Mouse (Mus musculus) 3134 (cell line): ENCODE measurements around the gene Galnt10.

ENCODE experiments used
- DNase-seq: peaks from one replicate; pipeline ENCODE4 v3.0.0-alpha.2; 2011; ENCODE audit warnings: low spot score; ENCODE audit not compliant: insufficient read length; ENCODE audit errors: extremely low read depth

Gene Galnt10

GRCm38 (mm10) chr11:57645018-57645559 lies at the start of gene Galnt10:
TSS of gene Galnt10 (plus strand) at chr11:57645442.
- DNase-seq = peak; percentile 91

- no peak for DNase-seq
Measured at GRCm38 (mm10) chr11:57595899-57596298, 49.3 kb upstream of the Galnt10 start.

GRCm38 (mm10) chr11:57598161-57598560 lies 47.1 kb upstream of the Galnt10 start:
- no peak for DNase-seq

GRCm38 (mm10) chr11:57599304-57599703 lies 45.9 kb upstream of the Galnt10 start:
- DNase-seq = no peak

GRCm38 (mm10) chr11:57600113-57600512 lies 45.1 kb upstream of the Galnt10 start:
- no peak for DNase-seq

- DNase-seq = no peak
Measured at GRCm38 (mm10) chr11:57600621-57601121, 44.6 kb upstream of the Galnt10 start.

- DNase-seq = peak; percentile 51
Measured at GRCm38 (mm10) chr11:57601806-57602455, 43.3 kb upstream of the Galnt10 start.

GRCm38 (mm10) chr11:57605086-57605485 lies 40.2 kb upstream of the Galnt10 start:
- DNase-seq = no peak

GRCm38 (mm10) chr11:57605660-57606059 lies 39.6 kb upstream of the Galnt10 start:
- DNase-seq = no peak

- no peak for DNase-seq
Measured at GRCm38 (mm10) chr11:57614502-57614901, 30.7 kb upstream of the Galnt10 start.

- DNase-seq = no peak
Measured at GRCm38 (mm10) chr11:57615286-57615685, 30.0 kb upstream of the Galnt10 start.

- no peak for DNase-seq
Measured at GRCm38 (mm10) chr11:57615871-57616270, 29.4 kb upstream of the Galnt10 start.

- DNase-seq = peak; percentile 34
Measured at GRCm38 (mm10) chr11:57617526-57618264, 27.5 kb upstream of the Galnt10 start.

GRCm38 (mm10) chr11:57621472-57621871 lies 23.8 kb upstream of the Galnt10 start:
- DNase-seq = no peak

- peak; percentile 53 for DNase-seq
Measured at GRCm38 (mm10) chr11:57621876-57622275, 23.4 kb upstream of the Galnt10 start.

GRCm38 (mm10) chr11:57624490-57624893 lies 20.8 kb upstream of the Galnt10 start:
- DNase-seq = no peak

GRCm38 (mm10) chr11:57625465-57625864 lies 19.8 kb upstream of the Galnt10 start:
- DNase-seq = no peak

GRCm38 (mm10) chr11:57627086-57627735 lies 18.0 kb upstream of the Galnt10 start:
- DNase-seq = no peak

- DNase-seq = no peak
Measured at GRCm38 (mm10) chr11:57631805-57632485, 13.3 kb upstream of the Galnt10 start.

- DNase-seq = no peak
Measured at GRCm38 (mm10) chr11:57633006-57633405, 12.2 kb upstream of the Galnt10 start.
